Mouse (Mus musculus): ENCODE measurements around the gene Txnrd3. TPM values are rescaled to one million over a fixed set of nuclear protein-coding genes. Genes with fewer than 3 reads are reported as not detected.

Txnrd3 gene
- total and polyA plus RNA-seq, 3 experiments: 9.0 to 12.9 (median 11.4) TPM

- DNase-seq: no peak
Measured at GRCm38 (mm10) chr6:89655011-89655410, 11.2 kb downstream of the Txnrd3 start.

- DNase-seq: no peak
Measured at GRCm38 (mm10) chr6:89658342-89658741, 14.6 kb downstream of the Txnrd3 start.

GRCm38 (mm10) chr6:89658931-89659330, 15.1 kb downstream of the Txnrd3 start:
- no peak for DNase-seq

GRCm38 (mm10) chr6:89659692-89660423, 16.1 kb downstream of the Txnrd3 start:
- peak; percentile 45 for DNase-seq

- no peak for DNase-seq
Measured at GRCm38 (mm10) chr6:89660490-89660889, 16.7 kb downstream of the Txnrd3 start.

- no peak for DNase-seq
Measured at GRCm38 (mm10) chr6:89662521-89662920, 18.7 kb downstream of the Txnrd3 start.

GRCm38 (mm10) chr6:89665155-89665554, 21.4 kb downstream of the Txnrd3 start:
- no peak for DNase-seq

- no peak for DNase-seq
Measured at GRCm38 (mm10) chr6:89665667-89666066, 21.9 kb downstream of the Txnrd3 start.

- DNase-seq: no peak
Measured at GRCm38 (mm10) chr6:89666976-89667375, 23.2 kb downstream of the Txnrd3 start.

GRCm38 (mm10) chr6:89669556-89669955, 25.8 kb downstream of the Txnrd3 start:
- no peak for DNase-seq

GRCm38 (mm10) chr6:89671431-89671830, 27.6 kb downstream of the Txnrd3 start:
- DNase-seq: no peak

- DNase-seq: no peak
Measured at GRCm38 (mm10) chr6:89672641-89673040, 28.9 kb downstream of the Txnrd3 start.

- no peak for DNase-seq
Measured at GRCm38 (mm10) chr6:89673135-89673780, 29.5 kb downstream of the Txnrd3 start.

GRCm38 (mm10) chr6:89678522-89678921, 34.7 kb downstream of the Txnrd3 start:
- no peak for DNase-seq

- peak; percentile 63 for DNase-seq
Measured at GRCm38 (mm10) chr6:89679291-89679835, 35.6 kb downstream of the Txnrd3 start.

- DNase-seq: peak; percentile 84
Measured at GRCm38 (mm10) chr6:89680155-89680554, 36.4 kb downstream of the Txnrd3 start.

- DNase-seq: no peak
Measured at GRCm38 (mm10) chr6:89684231-89684630, 40.4 kb downstream of the Txnrd3 start.

GRCm38 (mm10) chr6:89687100-89687499, 43.3 kb downstream of the Txnrd3 start:
- no peak for DNase-seq

GRCm38 (mm10) chr6:89706624-89707023, 62.8 kb downstream of the Txnrd3 start:
- DNase-seq: peak; percentile 57

- DNase-seq: no peak
Measured at GRCm38 (mm10) chr6:89707240-89707639, 63.5 kb downstream of the Txnrd3 start, which contains the start of gene Vmn1r40. TSS of gene Vmn1r40 (plus strand) at chr6:89707540.

GRCm38 (mm10) chr6:89718051-89718450, 74.3 kb downstream of the Txnrd3 start:
- DNase-seq: no peak

All from adrenal gland, adult 2 months (tissue).